Mouse (Mus musculus): Measurements from ENCODE around the gene Kif14. TPM values are rescaled to one million over a fixed set of nuclear protein-coding genes. Genes with fewer than 3 reads are reported as not detected.

The Kif14 gene
- polyA plus RNA-seq, 1 experiment from 2014 or later: 9.0 TPM

DNA sequence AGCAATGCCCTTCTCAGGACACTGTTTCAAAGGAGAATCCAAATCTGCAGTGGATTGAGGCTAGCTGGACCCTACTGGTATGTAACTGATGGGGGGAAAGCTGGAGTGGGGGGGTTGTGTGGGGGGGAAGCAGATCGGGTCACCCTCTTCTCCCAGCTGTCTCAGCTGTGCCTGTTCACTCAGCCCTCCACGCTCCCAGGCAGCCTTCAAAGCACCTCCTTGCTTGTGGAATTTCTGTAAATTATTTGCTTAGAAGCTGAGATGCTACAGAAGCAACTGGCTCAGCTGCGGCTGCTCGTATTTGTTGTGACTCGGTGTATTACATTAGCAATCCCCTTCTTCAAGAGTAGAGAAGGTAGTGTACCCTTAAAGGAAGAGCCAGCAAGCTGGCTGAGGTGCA, 93.1 kb downstream of the Kif14 start:
- H3K4me2 ChIP-seq (replicated peaks): no peak overlapping the region
- H3K4me3 ChIP-seq: no peak overlapping the region
- no peak for ATAC-seq (ENCODE audit: insufficient number of reproducible peaks, insufficient read depth, low FRiP score, low TSS enrichment)
- no peaks in the 10 kb centered on the region for H3K9me3 ChIP-seq
- WGBS: 47% methylated on average over 5 of the region's 5 CpGs
- H3K9ac ChIP-seq: no peak overlapping the region
- no peaks in the 10 kb centered on the region for H3K36me3 ChIP-seq
- H3K4me1 ChIP-seq: peaks cover 29% of the 10 kb centered on the region
- H3K27ac ChIP-seq: peak overlapping the region; percentile 38; the same call in 1 of the 2 replicates
- no peaks in the 10 kb centered on the region for H3K27me3 ChIP-seq

DNA sequence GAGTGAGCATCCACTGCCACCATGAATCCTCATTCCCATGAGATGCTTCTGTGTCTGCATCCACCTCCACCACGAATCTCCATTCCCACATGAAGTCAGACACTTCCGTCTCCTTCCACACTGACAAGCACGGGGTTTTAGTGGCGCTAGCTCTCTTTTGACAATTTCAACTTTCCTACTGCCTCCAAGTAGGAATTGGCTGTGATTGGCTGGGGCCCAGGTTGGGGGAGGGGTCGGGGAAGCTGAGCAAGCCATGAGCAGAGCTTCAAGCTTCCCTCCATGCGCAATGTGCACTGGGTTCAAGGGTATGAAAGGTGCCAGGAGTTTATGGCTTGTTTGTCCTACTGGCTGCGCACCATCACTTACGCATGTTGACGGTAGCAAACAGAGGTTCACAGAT, 93.6 kb downstream of the Kif14 start:
- H3K4me3 ChIP-seq: no peak overlapping the region
- 85% methylated on average over 9 of the region's 9 CpGs for WGBS
- H3K4me2 ChIP-seq (replicated peaks): no peak overlapping the region
- H3K36me3 ChIP-seq: no peaks in the 10 kb centered on the region
- ATAC-seq (ENCODE audit: insufficient number of reproducible peaks, insufficient read depth, low FRiP score, low TSS enrichment): no peak
- H3K9me3 ChIP-seq: no peaks in the 10 kb centered on the region
- peaks cover 29% of the 10 kb centered on the region for H3K4me1 ChIP-seq
- no peak overlapping the region for H3K9ac ChIP-seq
- no peaks in the 10 kb centered on the region for H3K27me3 ChIP-seq
- peak overlapping the region; percentile 38; the same call in 1 of the 2 replicates for H3K27ac ChIP-seq

DNA sequence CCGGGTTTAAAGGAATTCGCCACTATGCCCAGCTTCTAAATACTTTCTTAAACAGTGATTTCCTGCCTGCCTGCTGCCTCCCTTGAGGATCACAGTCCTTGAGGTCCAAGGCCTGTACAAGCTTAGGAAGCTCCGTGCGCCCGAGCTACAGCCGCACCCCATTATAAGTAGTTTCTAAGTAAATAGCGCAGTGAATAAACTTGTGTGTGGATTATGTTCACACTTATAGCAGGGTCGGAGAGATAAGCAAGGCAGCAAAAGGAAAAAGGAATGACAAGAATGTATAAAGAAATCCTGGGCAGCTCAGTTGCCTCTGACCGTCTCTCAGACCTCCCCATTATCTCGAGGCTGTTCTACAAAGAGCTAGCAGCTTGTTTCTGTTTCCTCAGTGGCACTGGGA, 95.7 kb downstream of the Kif14 start:
- Histone ChIP-seq H3K4me1 (peaks cover 24% of the 10 kb centered on the region), H3K9ac (no peak overlapping the region), H3K9me3 (no peaks in the 10 kb centered on the region), H3K27me3 (no peaks in the 10 kb centered on the region), H3K27ac (0 out of 2 replicates have a peak overlapping the region, but pooled peaks have one; percentile 11), H3K4me3 (no peak overlapping the region), H3K36me3 (no peaks in the 10 kb centered on the region), H3K4me2 (replicated peaks) (peak overlapping the region; percentile 9; the same call in 1 of the 2 replicates)
- WGBS: 40% methylated on average over 10 of the region's 10 CpGs
- no peak for ATAC-seq (ENCODE audit: insufficient number of reproducible peaks, insufficient read depth, low FRiP score, low TSS enrichment)

DNA sequence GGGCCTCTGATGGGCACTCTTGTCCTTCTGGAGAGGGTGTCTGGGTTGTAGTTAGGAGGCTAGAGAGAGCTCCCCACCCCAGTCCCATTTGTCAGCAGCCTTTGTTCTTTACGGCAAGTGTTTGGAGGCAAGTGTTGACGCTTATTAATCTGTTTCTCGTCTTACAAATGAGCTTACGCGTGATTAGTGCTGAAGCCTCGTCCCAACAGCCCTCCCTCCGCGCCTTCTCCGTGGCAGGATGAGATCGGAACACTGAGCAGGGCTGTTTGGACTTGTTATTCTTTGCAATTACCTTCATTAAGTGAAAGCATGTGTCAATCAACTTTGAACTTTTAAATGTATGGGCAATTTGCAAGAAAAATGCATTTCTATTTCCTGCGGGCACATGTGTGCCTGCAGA, 97.0 kb downstream of the Kif14 start:
- Histone ChIP-seq H3K4me1 (peaks cover 24% of the 10 kb centered on the region), H3K9me3 (no peaks in the 10 kb centered on the region), H3K4me3 (no peak overlapping the region), H3K27me3 (no peaks in the 10 kb centered on the region), H3K36me3 (no peaks in the 10 kb centered on the region), H3K9ac (no peak overlapping the region), H3K4me2 (replicated peaks) (no peak overlapping the region; the same call in 1 of the 2 replicates), H3K27ac (no peak overlapping the region)
- ATAC-seq (ENCODE audit: insufficient number of reproducible peaks, insufficient read depth, low FRiP score, low TSS enrichment): no peak
- WGBS: 30% methylated on average over 11 of the region's 11 CpGs

DNA sequence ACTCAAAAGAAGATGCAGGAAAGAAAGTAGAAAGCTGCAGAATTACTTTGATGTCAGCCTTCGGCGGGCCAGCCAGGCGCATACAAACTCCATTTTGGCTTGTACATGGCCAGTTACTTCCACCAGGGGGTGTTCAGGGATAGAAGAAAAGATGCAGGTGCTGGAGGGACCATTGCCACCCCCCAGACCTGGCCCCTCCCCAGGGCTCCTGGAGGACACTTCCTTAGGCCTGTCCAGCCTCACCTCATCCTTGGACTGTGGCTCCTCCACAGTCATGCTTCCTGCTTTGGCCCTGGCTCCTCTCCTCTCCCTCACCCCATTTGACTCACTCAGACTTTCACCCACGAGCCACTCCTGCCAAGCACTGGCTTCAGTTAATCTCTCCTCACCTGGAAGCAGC, 98.8 kb downstream of the Kif14 start:
- no peak for ATAC-seq (ENCODE audit: insufficient number of reproducible peaks, insufficient read depth, low FRiP score, low TSS enrichment)
- Histone ChIP-seq H3K27ac (no peak overlapping the region), H3K9ac (no peak overlapping the region), H3K27me3 (peaks cover 10% of the 10 kb centered on the region; the same call in 1 of the 2 replicates), H3K4me2 (replicated peaks) (no peak overlapping the region), H3K9me3 (no peaks in the 10 kb centered on the region), H3K36me3 (no peaks in the 10 kb centered on the region), H3K4me1 (peaks cover 21% of the 10 kb centered on the region), H3K4me3 (no peak overlapping the region)
- 64% methylated on average over 4 of the region's 4 CpGs for whole genome bisulfite sequencing

DNA sequence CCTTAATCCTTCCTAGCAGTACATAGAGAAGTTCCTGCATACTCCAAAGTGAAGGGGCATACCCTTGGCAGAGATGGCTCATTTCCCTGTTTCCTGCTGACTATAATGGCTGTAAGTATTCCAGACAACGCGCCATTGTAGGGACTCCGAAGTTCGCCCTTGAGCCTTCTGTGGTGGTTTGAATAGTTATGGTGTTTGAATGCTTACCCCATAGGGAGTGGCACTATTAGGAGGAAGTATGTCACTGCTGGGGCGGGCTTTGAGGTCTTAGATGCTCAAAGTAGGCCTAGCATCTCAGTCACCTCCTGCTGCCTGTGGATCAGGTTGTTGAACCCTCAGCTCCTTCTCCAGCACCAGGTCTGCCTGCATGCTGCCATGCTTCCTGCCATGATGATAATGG, 100.2 kb downstream of the Kif14 start:
- H3K27me3 ChIP-seq: peaks cover 13% of the 10 kb centered on the region; the same call in 1 of the 2 replicates
- no peak for ATAC-seq (ENCODE audit: insufficient number of reproducible peaks, insufficient read depth, low FRiP score, low TSS enrichment)
- no peak overlapping the region for H3K9ac ChIP-seq
- peaks cover 25% of the 10 kb centered on the region for H3K4me1 ChIP-seq
- no peak overlapping the region for H3K4me3 ChIP-seq
- no peak overlapping the region for H3K4me2 ChIP-seq (replicated peaks)
- no peaks in the 10 kb centered on the region for H3K9me3 ChIP-seq
- H3K27ac ChIP-seq: no peak overlapping the region
- 88% methylated on average over 5 of the region's 5 CpGs for WGBS
- no peaks in the 10 kb centered on the region for H3K36me3 ChIP-seq

DNA sequence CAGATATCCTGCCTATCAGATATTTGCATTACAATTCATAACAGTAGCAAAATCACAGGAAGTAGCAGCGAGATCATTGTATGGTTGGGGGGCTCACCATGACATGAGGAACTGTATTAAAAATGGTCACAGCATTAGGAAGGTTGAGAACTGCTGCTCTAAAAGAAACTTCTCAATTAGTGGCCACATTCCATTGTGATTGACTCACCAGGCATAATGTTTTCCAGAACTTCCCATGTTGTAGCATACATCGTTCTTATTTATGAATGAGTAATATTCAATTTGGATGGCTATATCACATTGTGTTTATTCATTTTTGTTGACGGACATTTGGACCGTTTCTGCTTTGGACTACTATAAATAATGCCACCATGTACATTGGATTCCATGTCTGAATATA, 101.5 kb downstream of the Kif14 start:
- ATAC-seq (ENCODE audit: insufficient number of reproducible peaks, insufficient read depth, low FRiP score, low TSS enrichment): no peak
- Histone ChIP-seq H3K27me3 (peaks cover 13% of the 10 kb centered on the region; the same call in 1 of the 2 replicates), H3K9me3 (no peaks in the 10 kb centered on the region), H3K9ac (no peak overlapping the region), H3K27ac (no peak overlapping the region), H3K4me1 (peaks cover 17% of the 10 kb centered on the region), H3K4me3 (no peak overlapping the region), H3K36me3 (no peaks in the 10 kb centered on the region), H3K4me2 (replicated peaks) (no peak overlapping the region)
- 73% methylated on average over 4 of the region's 4 CpGs for WGBS

DNA sequence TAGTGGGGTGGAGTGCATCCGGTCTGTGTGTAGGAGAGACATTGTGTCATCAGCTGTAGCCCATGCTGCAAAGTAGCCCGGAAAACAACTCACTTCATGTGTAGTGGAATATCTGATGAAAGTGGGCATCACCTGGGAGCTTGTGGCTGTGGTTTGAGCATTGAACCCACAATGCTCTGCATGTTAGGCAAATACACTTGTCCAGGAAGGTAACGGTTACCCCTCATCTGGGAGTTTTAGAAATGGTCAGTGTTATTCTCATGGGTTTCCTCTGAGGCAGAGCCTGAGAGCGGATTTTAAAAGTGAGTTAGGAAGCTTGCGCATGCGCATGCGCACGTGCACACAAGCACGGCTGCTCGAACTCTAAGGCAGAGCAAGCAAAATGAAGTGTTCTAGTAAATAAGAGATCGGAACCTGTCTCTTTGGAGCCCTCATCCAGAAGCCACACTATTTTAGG, 102.6 kb downstream of the Kif14 start:
- Histone ChIP-seq H3K4me3 (no peak overlapping the region), H3K9ac (no peak overlapping the region), H3K36me3 (no peaks in the 10 kb centered on the region), H3K27ac (no peak overlapping the region), H3K4me1 (0 out of 2 replicates have a peak, but pooled peaks cover 8% of the 10 kb centered on the region), H3K4me2 (replicated peaks) (no peak overlapping the region), H3K9me3 (no peaks in the 10 kb centered on the region), H3K27me3 (peaks cover 13% of the 10 kb centered on the region; the same call in 1 of the 2 replicates)
- ATAC-seq (ENCODE audit: insufficient number of reproducible peaks, insufficient read depth, low FRiP score, low TSS enrichment): no peak
- whole genome bisulfite sequencing: 94% methylated on average over 11 of the region's 11 CpGs

DNA sequence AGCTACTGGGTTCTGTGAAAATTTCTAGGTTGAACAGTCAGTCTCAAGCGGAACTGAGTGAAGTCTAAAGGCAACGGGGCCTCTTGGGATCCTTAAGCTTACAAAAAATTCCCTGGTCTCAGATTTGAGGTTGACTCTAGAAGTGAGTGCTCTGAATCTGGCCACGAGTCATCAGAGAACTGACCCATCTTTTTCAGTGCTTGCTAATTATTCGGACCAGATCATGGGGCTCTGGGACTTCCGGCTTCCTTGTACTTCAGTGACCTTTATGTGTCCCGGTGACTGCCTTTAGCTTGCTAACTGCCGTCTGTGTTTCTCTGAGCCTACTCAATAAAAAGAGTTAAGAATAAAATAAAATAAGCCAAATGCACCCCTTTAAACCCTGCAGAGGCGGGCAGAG, 103.1 kb downstream of the Kif14 start:
- Histone ChIP-seq H3K27ac (no peak overlapping the region), H3K9ac (no peak overlapping the region), H3K4me3 (no peak overlapping the region), H3K27me3 (peaks cover 13% of the 10 kb centered on the region; the same call in 1 of the 2 replicates), H3K9me3 (no peaks in the 10 kb centered on the region), H3K4me2 (replicated peaks) (no peak overlapping the region), H3K4me1 (0 out of 2 replicates have a peak, but pooled peaks cover 8% of the 10 kb centered on the region), H3K36me3 (no peaks in the 10 kb centered on the region)
- WGBS: 72% methylated on average over 8 of the region's 8 CpGs
- ATAC-seq (ENCODE audit: insufficient number of reproducible peaks, insufficient read depth, low FRiP score, low TSS enrichment): no peak

DNA sequence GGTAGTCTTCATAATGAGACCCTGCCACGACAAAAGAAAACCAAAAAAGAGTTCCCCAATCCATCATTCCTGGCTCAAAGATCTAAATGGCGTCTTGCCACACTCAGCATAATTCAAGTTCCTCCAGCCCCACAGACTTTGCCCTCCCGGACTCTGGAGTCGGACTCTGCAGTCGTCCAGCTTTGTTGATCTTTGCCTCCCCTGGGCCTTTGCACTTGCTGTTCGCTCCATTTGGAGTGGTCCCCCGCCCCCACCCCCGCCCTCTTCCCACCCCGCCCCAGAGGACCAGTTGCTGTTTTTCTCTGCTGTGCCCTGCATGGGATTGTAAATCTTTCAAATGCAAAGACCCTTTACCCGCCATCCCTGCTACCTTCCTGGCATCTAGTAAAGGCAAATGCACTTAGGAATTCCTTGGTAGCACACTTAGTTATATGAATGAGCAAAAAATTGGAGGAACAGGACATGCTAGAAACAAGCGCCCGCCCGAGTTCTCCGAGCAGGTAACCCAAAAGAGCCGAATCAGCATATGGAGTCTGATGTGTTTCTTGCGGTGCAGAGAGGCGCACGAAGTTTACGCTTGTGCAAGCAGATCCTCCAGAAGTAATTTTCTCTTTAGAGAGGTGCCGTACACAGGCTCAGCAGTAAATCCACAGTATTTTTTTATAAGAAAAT, 103.6 kb downstream of the Kif14 start:
- no peak for ATAC-seq (ENCODE audit: insufficient number of reproducible peaks, insufficient read depth, low FRiP score, low TSS enrichment)
- Histone ChIP-seq H3K4me1 (0 out of 2 replicates have a peak, but pooled peaks cover 8% of the 10 kb centered on the region), H3K4me2 (replicated peaks) (peak overlapping the region; percentile 41), H3K27ac (no peak overlapping the region), H3K9ac (no peak overlapping the region), H3K9me3 (no peaks in the 10 kb centered on the region), H3K4me3 (peak overlapping the region; percentile 7; the same call in 1 of the 2 replicates), H3K27me3 (peaks cover 13% of the 10 kb centered on the region; the same call in 1 of the 2 replicates), H3K36me3 (no peaks in the 10 kb centered on the region)
- WGBS: 30% methylated on average over 20 of the region's 20 CpGs

DNA sequence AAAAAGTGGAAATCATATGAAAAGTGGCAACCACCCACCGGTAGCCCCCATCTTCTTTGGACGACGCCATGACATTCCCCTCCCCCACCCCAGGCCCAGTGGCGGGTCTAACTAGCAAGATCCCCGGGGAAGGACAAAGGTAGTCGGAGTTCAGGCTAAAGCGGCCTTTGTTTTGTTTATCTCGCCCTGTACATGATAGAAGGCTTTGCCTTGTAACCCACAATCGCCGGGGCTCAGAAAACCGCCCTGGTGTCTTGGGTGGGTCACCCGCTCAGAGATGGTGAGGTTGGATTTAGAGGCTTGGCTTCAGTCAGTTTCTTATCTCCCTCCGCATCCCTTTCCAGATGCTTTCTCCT, 104.1 kb downstream of the Kif14 start:
- 0 out of 2 replicates have a peak, but pooled peaks cover 8% of the 10 kb centered on the region for H3K4me1 ChIP-seq
- H3K9me3 ChIP-seq: no peaks in the 10 kb centered on the region
- 9% methylated on average over 13 of the region's 13 CpGs for WGBS
- no peak for ATAC-seq (ENCODE audit: insufficient number of reproducible peaks, insufficient read depth, low FRiP score, low TSS enrichment)
- no peak overlapping the region for H3K27ac ChIP-seq
- 0 out of 2 replicates have a peak overlapping the region, but pooled peaks have one; percentile 7 for H3K4me3 ChIP-seq
- peaks cover 13% of the 10 kb centered on the region; the same call in 1 of the 2 replicates for H3K27me3 ChIP-seq
- H3K9ac ChIP-seq: no peak overlapping the region
- H3K4me2 ChIP-seq (replicated peaks): peak overlapping the region; percentile 41
- no peaks in the 10 kb centered on the region for H3K36me3 ChIP-seq

DNA sequence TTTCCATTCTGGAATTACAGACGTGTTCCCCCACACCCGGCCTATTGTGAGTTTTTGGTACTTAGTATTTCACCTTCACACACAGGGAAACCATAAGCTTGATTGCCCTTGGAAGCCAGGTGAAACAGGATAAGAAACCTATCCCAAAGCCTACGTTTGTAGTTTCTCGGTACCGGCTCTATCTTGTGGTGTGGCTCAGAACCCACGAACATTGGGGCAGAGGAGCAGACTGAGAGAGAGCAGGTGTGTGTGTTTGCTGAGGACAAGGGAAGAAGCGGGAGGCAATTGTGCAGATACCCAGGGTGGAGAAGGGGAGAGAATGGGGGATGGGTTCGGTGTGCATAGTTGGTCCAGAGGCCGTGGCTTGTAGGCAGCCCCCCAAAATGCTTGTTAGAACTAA, 104.8 kb downstream of the Kif14 start:
- Histone ChIP-seq H3K27me3 (peaks cover 13% of the 10 kb centered on the region; the same call in 1 of the 2 replicates), H3K27ac (no peak overlapping the region), H3K4me2 (replicated peaks) (no peak overlapping the region), H3K9ac (no peak overlapping the region), H3K4me3 (no peak overlapping the region), H3K9me3 (no peaks in the 10 kb centered on the region), H3K36me3 (no peaks in the 10 kb centered on the region), H3K4me1 (0 out of 2 replicates have a peak, but pooled peaks cover 8% of the 10 kb centered on the region)
- WGBS: 81% methylated on average over 9 of the region's 9 CpGs
- ATAC-seq (ENCODE audit: insufficient number of reproducible peaks, insufficient read depth, low FRiP score, low TSS enrichment): no peak

Data from embryonic facial prominence, embryonic 12.5 days (tissue).